Mouse (Mus musculus) hindbrain, embryonic 15.5 days (tissue): ENCODE data around the gene Pcyt1a. TPM values are rescaled to one million over a fixed set of nuclear protein-coding genes. Genes with fewer than 3 reads are reported as not detected.
"Not testable (repeated sequence)": the region's sequence is repeated elsewhere in the genome, so short reads cannot be mapped to it uniquely, and the experiment has no call there.

Experiments used
- ATAC-seq: fragments of 200-750 bp; cut with Nextera tagmentation; 2 replicates; pipeline ENCODE4 v1.8.0; 2017; ENCODE audit warnings: low read depth, moderate number of reproducible peaks, moderate TSS enrichment; ENCODE audit not compliant: low FRiP score
- H3K27ac ChIP-seq: fragments of 300-500 bp; sonication (generic); replicated peaks from 2 replicates; pipeline ENCODE4 v1.5.1; 2015; ENCODE audit warnings: mild to moderate bottlenecking, inconsistent platforms
- H3K27me3 ChIP-seq: fragments of 300-500 bp; sonication (generic); 2 replicates; pipeline ENCODE4 v1.6.1; 2015; ENCODE audit warnings: control low read depth, inconsistent platforms
- H3K36me3 ChIP-seq: fragments of 300-500 bp; sonication (generic); 2 replicates; pipeline ENCODE4 v1.6.1; 2015; ENCODE audit warnings: control low read depth, inconsistent platforms
- H3K4me1 ChIP-seq: fragments of 300-500 bp; sonication (generic); replicated peaks from 2 replicates; pipeline ENCODE4 v1.6.1; 2015; ENCODE audit warnings: control low read depth, inconsistent platforms
- H3K4me2 ChIP-seq: fragments of 300-500 bp; sonication (generic); 2 replicates; pipeline ENCODE4 v1.6.1; 2015; ENCODE audit warnings: moderate library complexity, mild to moderate bottlenecking, inconsistent platforms
- H3K4me3 ChIP-seq: fragments of 300-500 bp; sonication (generic); 2 replicates; pipeline ENCODE4 v1.5.1; 2015; ENCODE audit warnings: mild to moderate bottlenecking, inconsistent platforms
- H3K9ac ChIP-seq: fragments of 300-500 bp; sonication (generic); 2 replicates; pipeline ENCODE4 v1.6.1; 2015; ENCODE audit warnings: inconsistent platforms
- H3K9me3 ChIP-seq: fragments of 300-500 bp; sonication (generic); 2 replicates; pipeline ENCODE4 v1.6.1; 2016; ENCODE audit warnings: control low read depth, inconsistent platforms
- WGBS: fragments of 180-500 bp; shearing (Covaris S2); methylation state at CpG from one replicate; pipeline ENCODE4 v1.1.7; 2015; 5-methylcytosine and 5-hydroxymethylcytosine counted together
- polyA plus RNA-seq: library from polyadenylated mRNA; unstranded; fragments of >200 nt; fragmentation: Nextera tagmentation; extraction: Ambion mirVana; gene quantifications from 2 replicates; pipeline ENCODE4 v1.2.1, GENCODE M21; 2015

The Pcyt1a gene
- polyA plus RNA-seq, 1 experiment from 2014 or later, result 45.6 TPM

DNA sequence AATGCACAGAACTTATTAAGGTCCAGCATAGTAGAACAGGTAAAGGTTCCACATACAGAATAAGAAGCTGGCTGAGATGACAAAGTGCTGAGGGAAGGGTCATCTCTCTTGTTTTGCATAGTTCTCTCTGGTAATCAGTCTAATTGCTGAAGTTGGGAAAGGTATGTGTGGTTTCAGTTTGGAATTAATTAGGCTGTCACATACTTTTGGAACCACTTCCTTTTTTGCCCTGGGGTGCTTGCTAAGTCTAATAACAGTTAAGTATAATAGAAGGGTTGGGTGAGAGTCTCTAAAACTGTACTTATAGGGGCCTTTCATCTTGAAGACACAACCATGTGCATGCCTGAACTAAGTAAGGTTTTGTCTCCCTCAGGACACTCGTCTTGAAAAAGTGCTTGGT, 5.9 kb downstream of the Pcyt1a start:
- 83% methylated on average over 1 of the region's 1 CpGs for WGBS

GRCm38 (mm10) chr16:32437266-32437665, 6.5 kb downstream of the Pcyt1a start:
- H3K4me1 ChIP-seq, result peaks cover 4% of the 10 kb centered on the region
- 90% methylated on average over 1 of the region's 1 CpGs for WGBS
- ATAC-seq, result no peak
- H3K27me3 ChIP-seq, result no peaks in the 10 kb centered on the region
- H3K27ac ChIP-seq, result no peak overlapping the region
- H3K9me3 ChIP-seq, result no peaks in the 10 kb centered on the region
- H3K4me2 ChIP-seq, result no peak overlapping the region
- H3K9ac ChIP-seq, result no peak overlapping the region
- peaks cover 8% of the 10 kb centered on the region; the same call in 1 of the 2 replicates for H3K36me3 ChIP-seq
- no peak overlapping the region for H3K4me3 ChIP-seq

More for the DNA sequence above, 5.9 kb downstream of the Pcyt1a start:
- Histone ChIP-seq H3K27me3 (no peaks in the 10 kb centered on the region), H3K4me3 (no peak overlapping the region), H3K36me3 (peaks cover 8% of the 10 kb centered on the region; the same call in 1 of the 2 replicates), H3K4me2 (no peak overlapping the region), H3K4me1 (peaks cover 10% of the 10 kb centered on the region), H3K27ac (no peak overlapping the region), H3K9me3 (no peaks in the 10 kb centered on the region), H3K9ac (no peak overlapping the region)
- ATAC-seq, result no peak

GRCm38 (mm10) chr16:32441432-32441831, 10.7 kb downstream of the Pcyt1a start:
- Histone ChIP-seq H3K27ac (no peak overlapping the region), H3K4me1 (no peaks in the 10 kb centered on the region), H3K9ac (no peak overlapping the region), H3K4me3 (no peak overlapping the region), H3K4me2 (no peak overlapping the region), H3K27me3 (no peaks in the 10 kb centered on the region), H3K9me3 (no peaks in the 10 kb centered on the region), H3K36me3 (peaks cover 8% of the 10 kb centered on the region; the same call in 1 of the 2 replicates)
- ATAC-seq, result no peak
- 88% methylated on average over 3 of the region's 3 CpGs for WGBS

- H3K9me3 ChIP-seq, H3K4me2 ChIP-seq, H3K27ac ChIP-seq, H3K27me3 ChIP-seq, H3K4me1 ChIP-seq, H3K36me3 ChIP-seq, H3K9ac ChIP-seq, H3K4me3 ChIP-seq, ATAC-seq: not testable (repeated sequence)
- WGBS, result 93% methylated on average over 3 of the region's 3 CpGs
Measured at GRCm38 (mm10) chr16:32444615-32445014, 13.9 kb downstream of the Pcyt1a start.

GRCm38 (mm10) chr16:32445558-32445957, 14.8 kb downstream of the Pcyt1a start:
- H3K9me3 ChIP-seq, result no peaks in the 10 kb centered on the region
- 0 out of 2 replicates have a peak, but pooled peaks cover 4% of the 10 kb centered on the region for H3K36me3 ChIP-seq
- no peak overlapping the region for H3K27ac ChIP-seq
- WGBS, result 93% methylated on average over 1 of the region's 1 CpGs
- no peak for ATAC-seq
- H3K9ac ChIP-seq, result no peak overlapping the region
- no peak overlapping the region for H3K4me2 ChIP-seq
- no peaks in the 10 kb centered on the region for H3K27me3 ChIP-seq
- no peak overlapping the region for H3K4me3 ChIP-seq
- no peaks in the 10 kb centered on the region for H3K4me1 ChIP-seq

DNA sequence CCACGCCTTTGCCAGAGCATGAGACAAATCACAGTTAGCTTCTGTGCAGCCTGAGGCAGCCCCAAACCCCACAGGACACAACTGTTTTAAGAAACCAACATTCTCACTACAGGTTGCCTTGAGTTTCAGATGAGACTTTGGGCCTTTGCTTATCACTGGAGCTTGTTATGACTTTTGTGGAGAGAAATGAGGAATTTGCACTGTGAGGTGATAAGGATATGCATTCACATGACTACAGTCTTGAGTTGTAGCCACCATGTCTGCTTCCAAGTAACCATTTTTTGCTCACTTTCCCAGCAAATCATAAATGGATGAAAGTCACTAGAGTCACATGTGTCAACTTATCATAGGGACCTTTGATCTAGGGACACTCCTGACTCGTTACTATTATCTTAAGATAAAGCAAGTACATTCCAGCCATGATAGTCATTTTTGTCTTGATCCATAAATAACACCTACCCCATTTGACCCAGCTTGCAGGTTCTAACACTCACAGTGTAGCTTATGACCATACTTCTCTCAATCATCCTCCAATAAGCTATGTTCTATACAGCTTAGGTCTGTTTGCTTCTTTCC, 15.9 kb downstream of the Pcyt1a start:
- no peak overlapping the region for H3K27ac ChIP-seq
- H3K9me3 ChIP-seq, result no peaks in the 10 kb centered on the region

GRCm38 (mm10) chr16:32449665-32450064, 18.9 kb downstream of the Pcyt1a start:
- no peak overlapping the region for H3K4me2 ChIP-seq

More for the DNA sequence above, 15.9 kb downstream of the Pcyt1a start:
- Histone ChIP-seq H3K9ac (no peak overlapping the region), H3K4me1 (no peaks in the 10 kb centered on the region), H3K4me3 (no peak overlapping the region), H3K27me3 (no peaks in the 10 kb centered on the region), H3K4me2 (no peak overlapping the region), H3K36me3 (0 out of 2 replicates have a peak, but pooled peaks cover 2% of the 10 kb centered on the region)
- no peak for ATAC-seq
- 91% methylated on average over 2 of the region's 2 CpGs for WGBS

DNA sequence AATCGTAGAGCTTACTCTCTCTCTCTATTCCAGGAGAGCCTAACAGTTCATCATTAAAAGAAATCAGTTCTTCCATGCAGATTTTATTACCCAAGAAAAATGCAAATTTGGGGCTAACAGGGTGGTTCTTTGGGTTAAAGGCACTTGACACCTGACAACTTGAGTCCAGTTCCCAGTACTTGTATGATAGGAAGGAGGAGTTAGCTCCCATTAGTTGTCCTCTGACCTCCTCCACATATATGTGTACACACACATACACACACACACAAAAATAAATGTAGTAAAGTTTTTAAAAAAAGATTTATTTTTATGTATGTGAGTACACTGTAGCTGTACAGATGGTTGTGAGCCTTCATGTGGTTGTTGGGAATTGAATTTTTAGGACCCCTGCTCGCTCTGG, 19.4 kb downstream of the Pcyt1a start:
- no peak for ATAC-seq
- H3K27me3 ChIP-seq, result no peaks in the 10 kb centered on the region
- no peaks in the 10 kb centered on the region for H3K9me3 ChIP-seq
- no peak overlapping the region for H3K4me2 ChIP-seq
- H3K9ac ChIP-seq, result no peak overlapping the region
- H3K36me3 ChIP-seq, result peaks cover 19% of the 10 kb centered on the region
- WGBS, result 96% methylated on average over 2 of the region's 2 CpGs
- no peaks in the 10 kb centered on the region for H3K4me1 ChIP-seq
- no peak overlapping the region for H3K27ac ChIP-seq
- no peak overlapping the region for H3K4me3 ChIP-seq

More at GRCm38 (mm10) chr16:32449665-32450064, 18.9 kb downstream of the Pcyt1a start:
- Histone ChIP-seq H3K9me3 (no peaks in the 10 kb centered on the region), H3K4me1 (no peaks in the 10 kb centered on the region), H3K4me3 (no peak overlapping the region), H3K27ac (no peak overlapping the region), H3K27me3 (no peaks in the 10 kb centered on the region), H3K36me3 (peaks cover 18% of the 10 kb centered on the region), H3K9ac (no peak overlapping the region)
- no peak for ATAC-seq
- WGBS, result 90% methylated on average over 3 of the region's 3 CpGs

DNA sequence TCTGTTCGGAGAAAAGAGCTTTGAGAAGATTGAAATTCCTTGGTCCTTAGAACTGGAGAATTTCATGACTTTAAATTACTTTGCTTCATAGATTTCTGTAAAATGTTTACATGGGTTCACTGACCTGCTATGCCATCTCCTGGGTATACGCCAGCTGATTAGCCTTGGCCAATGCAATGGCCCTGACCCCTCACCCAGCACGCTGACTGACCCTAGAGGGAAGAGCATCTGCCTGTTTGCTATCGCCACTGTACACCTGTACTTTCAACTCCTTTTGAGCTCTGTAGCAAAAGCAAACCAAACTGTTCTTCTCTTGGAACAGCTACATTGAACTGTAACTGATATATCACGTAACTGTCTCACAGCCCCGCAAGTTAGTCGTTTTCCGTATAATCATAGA, 22.4 kb downstream of the Pcyt1a start:
- H3K9ac ChIP-seq, result no peak overlapping the region
- H3K4me3 ChIP-seq, result no peak overlapping the region
- no peaks in the 10 kb centered on the region for H3K27me3 ChIP-seq
- no peaks in the 10 kb centered on the region for H3K9me3 ChIP-seq
- H3K4me1 ChIP-seq, result no peaks in the 10 kb centered on the region
- ATAC-seq, result no peak
- no peak overlapping the region for H3K4me2 ChIP-seq
- WGBS, result 94% methylated on average over 8 of the region's 8 CpGs
- H3K27ac ChIP-seq, result no peak overlapping the region
- H3K36me3 ChIP-seq, result peaks cover 36% of the 10 kb centered on the region

DNA sequence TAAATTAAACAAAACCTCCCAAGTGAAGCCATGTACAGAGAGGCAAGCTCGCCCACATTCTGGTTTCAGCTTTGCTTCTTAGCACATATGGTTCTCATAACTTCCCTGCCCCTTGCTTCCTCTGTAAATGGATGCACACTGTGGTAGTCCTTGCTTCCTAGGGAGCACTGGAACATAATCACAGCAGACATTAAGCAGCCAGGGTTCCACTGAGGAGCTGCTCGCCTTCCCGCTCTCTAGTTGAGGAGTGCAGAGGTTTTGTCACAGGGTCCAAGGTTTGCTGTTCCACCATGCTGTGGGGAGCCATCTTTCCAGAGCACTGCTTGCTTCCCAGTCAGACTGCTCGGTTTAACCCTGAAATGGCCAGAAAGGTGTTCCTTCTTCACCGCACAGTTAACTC, 23.9 kb downstream of the Pcyt1a start:
- H3K27ac ChIP-seq, result no peak overlapping the region
- H3K9ac ChIP-seq, result no peak overlapping the region
- no peaks in the 10 kb centered on the region for H3K4me1 ChIP-seq
- 84% methylated on average over 5 of the region's 5 CpGs for WGBS
- H3K4me3 ChIP-seq, result no peak overlapping the region
- H3K9me3 ChIP-seq, result no peaks in the 10 kb centered on the region
- H3K36me3 ChIP-seq, result peaks cover 36% of the 10 kb centered on the region
- no peaks in the 10 kb centered on the region for H3K27me3 ChIP-seq
- no peak overlapping the region for H3K4me2 ChIP-seq
- no peak for ATAC-seq

- Histone ChIP-seq H3K4me2 (no peak overlapping the region), H3K9me3 (no peaks in the 10 kb centered on the region), H3K27me3 (no peaks in the 10 kb centered on the region), H3K9ac (no peak overlapping the region), H3K36me3 (peaks cover 36% of the 10 kb centered on the region), H3K4me1 (no peaks in the 10 kb centered on the region), H3K27ac (no peak overlapping the region), H3K4me3 (no peak overlapping the region)
- ATAC-seq, result no peak
Measured at GRCm38 (mm10) chr16:32456086-32456485, 25.4 kb downstream of the Pcyt1a start.

DNA sequence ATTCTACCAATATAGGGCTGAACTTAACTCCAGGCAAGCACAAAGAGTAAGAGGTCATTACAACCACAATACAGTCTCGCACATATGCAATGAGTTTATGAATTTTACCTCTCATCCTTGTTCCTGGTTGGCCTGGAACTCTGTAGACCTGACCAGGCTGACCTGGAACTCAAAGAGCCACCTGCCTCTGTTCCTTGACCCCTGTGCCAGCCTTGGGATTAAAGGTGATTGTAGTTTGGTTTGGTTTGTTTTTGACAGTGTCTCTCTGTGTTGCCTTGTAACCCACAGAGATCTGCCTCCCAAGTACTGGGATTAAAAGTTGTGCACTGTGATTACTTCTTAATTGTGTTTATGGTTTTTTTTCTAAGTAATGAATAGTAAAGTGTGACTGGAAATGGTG, 26.0 kb downstream of the Pcyt1a start:
- Histone ChIP-seq H3K9me3 (no peaks in the 10 kb centered on the region), H3K27me3 (no peaks in the 10 kb centered on the region), H3K27ac (no peak overlapping the region), H3K4me2 (no peak overlapping the region), H3K4me3 (no peak overlapping the region), H3K4me1 (no peaks in the 10 kb centered on the region), H3K9ac (no peak overlapping the region), H3K36me3 (peaks cover 34% of the 10 kb centered on the region)
- ATAC-seq, result no peak
- 95% methylated on average over 1 of the region's 1 CpGs for WGBS
